Mouse (Mus musculus) bone marrow, adult 2 months (tissue): ENCODE data around the gene Usp46. TPM values are rescaled to one million over a fixed set of nuclear protein-coding genes. Genes with fewer than 3 reads are reported as not detected.
"Not testable (repeated sequence)": the region's sequence is repeated elsewhere in the genome, so short reads cannot be mapped to it uniquely, and the experiment has no call there.

ENCODE experiments used
- H3K27ac ChIP-seq: fragments of 200-500 bp; 2 replicates; pipeline ENCODE4 v1.5.1; 2012; ENCODE audit warnings: low read depth, mild to moderate bottlenecking, control low read depth, inconsistent platforms, low read length; ENCODE audit not compliant: control insufficient read depth, poor library complexity, insufficient read depth
- H3K4me1 ChIP-seq: fragments of 200-500 bp; 2 replicates; pipeline ENCODE4 v1.6.1; 2011; ENCODE audit warnings: low read length; ENCODE audit not compliant: control insufficient read depth, insufficient read depth
- H3K4me3 ChIP-seq: fragments of 200-500 bp; replicated peaks from 2 replicates; pipeline ENCODE3; 2011; ENCODE audit warnings: mild to moderate bottlenecking, low read depth, low read length, control low read depth; ENCODE audit not compliant: control insufficient read depth
- CTCF ChIP-seq: fragments of 200-500 bp; IDR thresholded peaks from 2 replicates; pipeline ENCODE4 v1.5.1; 2011; ENCODE audit warnings: low read length, control low read depth; ENCODE audit not compliant: control insufficient read depth, insufficient read depth
- POLR2A ChIP-seq: fragments of 200-500 bp; IDR thresholded peaks from 2 replicates; pipeline ENCODE4 v1.6.1; 2011; ENCODE audit warnings: low read depth, mild to moderate bottlenecking, control low read depth, low read length, borderline replicate concordance; ENCODE audit not compliant: control insufficient read depth
- WGBS: fragments of 180-500 bp; shearing (Covaris S2); methylation state at CpG from one replicate; pipeline ENCODE4 v1.1.7; 2018; 5-methylcytosine and 5-hydroxymethylcytosine counted together
- polyA plus RNA-seq: library from polyadenylated mRNA; stranded (reverse); fragments of >200 nt; gene quantifications from 2 replicates; pipeline ENCODE4 v1.2.4, GENCODE M21; 2011; ENCODE audit warnings: low replicate concordance; ENCODE audit not compliant: missing spikeins, insufficient read depth, insufficient read length

Usp46 gene
- polyA plus RNA-seq, 1 experiment, result 17.8 TPM

DNA sequence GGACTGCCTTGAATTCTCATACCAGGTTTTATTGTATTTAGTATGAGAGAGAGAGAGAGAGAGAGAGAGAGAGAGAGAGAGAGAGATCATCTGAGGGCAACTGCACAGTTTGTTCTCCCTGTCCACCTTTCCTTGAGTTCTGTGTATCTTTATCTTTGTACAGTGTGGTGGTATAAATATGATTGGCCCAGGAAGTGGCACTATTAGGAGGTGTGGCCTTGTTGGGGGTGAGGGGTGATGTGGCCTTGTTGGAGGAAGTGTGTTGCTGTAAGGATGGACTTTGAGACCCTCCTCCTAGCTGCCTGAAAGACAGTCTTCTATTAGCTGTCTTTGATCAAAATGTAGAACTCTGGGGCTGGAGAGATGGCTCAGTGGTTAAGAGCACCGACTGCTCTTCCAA is 10.2 kb upstream of the Usp46 start:
- no peak for TF ChIP-seq CTCF
- H3K27ac ChIP-seq, result no peak overlapping the region
- no peak overlapping the region for H3K4me3 ChIP-seq
- WGBS, result 73% methylated on average over 1 of the region's 1 CpGs
- H3K4me1 ChIP-seq, result no peaks in the 10 kb centered on the region

GRCm38 (mm10) chr5:74077959-74078358 is 9.7 kb upstream of the Usp46 start:
- no peak for TF ChIP-seq CTCF
- TF ChIP-seq POLR2A, result no peak
- no peaks in the 10 kb centered on the region for H3K4me1 ChIP-seq
- WGBS, result 63% methylated on average over 8 of the region's 8 CpGs
- no peak overlapping the region for H3K4me3 ChIP-seq
- no peak overlapping the region for H3K27ac ChIP-seq

DNA sequence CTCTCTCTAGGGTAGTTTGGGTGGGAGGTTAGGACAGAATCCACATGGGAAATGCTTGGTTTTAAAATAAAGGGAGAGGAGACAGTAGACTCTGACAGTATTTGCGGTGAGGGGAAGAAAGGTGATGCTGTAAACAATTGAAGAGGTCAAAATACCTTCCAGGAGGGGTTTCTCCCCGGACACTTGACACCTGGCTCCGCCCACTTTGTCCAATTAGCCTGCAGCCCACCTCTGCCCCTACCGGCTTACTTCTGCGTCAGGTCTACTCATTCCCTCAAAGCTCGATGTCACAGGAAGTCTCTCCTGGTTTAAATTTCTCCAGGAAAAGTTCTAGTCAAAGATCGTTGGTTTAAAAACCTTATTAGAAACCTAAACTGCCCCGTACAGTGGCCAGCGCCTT is 8.5 kb upstream of the Usp46 start:
- Histone ChIP-seq H3K4me3 (no peak overlapping the region), H3K27ac (no peak overlapping the region), H3K4me1 (no peaks in the 10 kb centered on the region)
- TF ChIP-seq POLR2A (no peak), CTCF (no peak)
- WGBS, result 42% methylated on average over 9 of the region's 9 CpGs

- 86% methylated on average over 5 of the region's 5 CpGs for WGBS
- not testable (repeated sequence) for H3K27ac ChIP-seq, H3K4me3 ChIP-seq, H3K4me1 ChIP-seq
Observed at GRCm38 (mm10) chr5:74070564-74070963, 2.3 kb upstream of the Usp46 start.

DNA sequence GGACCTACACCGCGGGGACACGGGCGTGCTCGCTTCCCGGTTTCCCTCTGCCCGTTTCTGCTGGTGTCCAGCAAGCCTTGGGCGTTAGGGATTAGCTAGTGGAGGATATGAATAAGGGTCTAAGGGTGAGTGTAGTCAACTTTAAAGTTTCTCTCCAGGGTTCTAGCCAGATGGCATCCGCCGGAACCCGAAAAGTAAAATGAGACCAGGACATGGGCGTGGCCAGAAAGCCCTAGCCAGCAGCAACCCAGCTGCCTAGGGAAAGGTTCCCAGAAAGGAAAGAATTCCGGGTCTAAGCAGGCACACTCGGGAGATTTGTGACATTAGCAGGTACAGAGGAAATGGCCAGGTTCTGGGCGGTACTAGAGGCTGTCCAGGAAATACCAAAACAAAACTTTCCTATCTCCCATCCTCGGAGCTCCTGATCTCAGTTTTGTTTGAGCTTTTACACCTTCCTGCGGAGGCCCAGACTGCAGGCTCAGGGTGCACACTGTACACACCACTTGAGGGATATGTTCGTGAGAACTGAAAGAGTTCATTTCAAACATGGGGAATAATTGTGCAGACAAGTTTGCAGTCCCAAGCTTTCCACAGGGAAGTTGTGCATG is 587 bp upstream of the Usp46 start:
- Histone ChIP-seq H3K4me1 (peaks cover 3% of the 10 kb centered on the region; the same call in 1 of the 2 replicates), H3K27ac (peak overlapping the region; percentile 95), H3K4me3 (peak overlapping the region; percentile 99)
- TF ChIP-seq POLR2A (no peak), CTCF (no peak)
- WGBS, result under 1% methylated on average over 18 of the region's 18 CpGs

- WGBS, result 28% methylated on average over 4 of the region's 4 CpGs
- H3K27ac ChIP-seq, result no peak overlapping the region
- H3K4me1 ChIP-seq, result peaks cover 3% of the 10 kb centered on the region; the same call in 1 of the 2 replicates
- no peak for TF ChIP-seq POLR2A
- TF ChIP-seq CTCF, result no peak
- H3K4me3 ChIP-seq, result peak overlapping the region; percentile 49
Observed at GRCm38 (mm10) chr5:74067346-74067745, 885 bp downstream of the Usp46 start.

DNA sequence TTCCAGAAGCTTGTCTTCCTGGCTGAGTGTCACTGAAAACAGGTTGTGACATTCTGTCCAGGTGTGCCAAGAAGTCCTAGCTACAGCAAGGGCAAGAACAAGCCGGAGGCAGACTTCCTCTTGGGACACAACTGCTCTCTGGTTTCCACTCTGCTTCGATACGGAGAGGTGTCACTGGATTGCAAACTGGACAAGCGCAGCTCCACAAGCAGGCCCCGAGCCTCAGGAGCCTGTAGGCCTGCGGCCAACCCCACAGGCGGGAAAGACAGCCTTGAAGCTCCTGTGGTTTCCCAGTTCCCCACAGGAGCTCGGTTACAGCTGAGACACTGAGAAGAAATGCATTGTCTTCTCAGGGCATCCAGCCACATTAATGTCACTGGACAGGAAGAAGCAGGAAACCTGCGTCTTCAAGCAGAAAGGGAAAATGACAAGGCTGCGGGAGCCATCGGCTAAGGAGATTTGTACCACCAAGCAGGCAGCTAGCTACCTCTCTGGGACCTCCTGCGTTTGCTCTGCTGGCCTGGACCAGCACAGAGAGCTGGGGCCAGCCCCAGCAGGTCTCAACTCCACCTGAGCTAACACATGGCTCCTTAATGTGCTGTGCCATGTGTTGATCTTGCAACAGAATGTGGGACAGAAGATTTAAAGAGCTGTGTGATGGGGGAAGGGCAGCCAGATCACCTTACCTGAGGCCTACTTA is 1.7 kb downstream of the Usp46 start:
- TF ChIP-seq CTCF (no peak), POLR2A (no peak)
- Histone ChIP-seq H3K27ac (peak overlapping the region; percentile 49), H3K4me1 (peaks cover 4% of the 10 kb centered on the region), H3K4me3 (peak overlapping the region; percentile 7)
- 39% methylated on average over 12 of the region's 12 CpGs for WGBS

DNA sequence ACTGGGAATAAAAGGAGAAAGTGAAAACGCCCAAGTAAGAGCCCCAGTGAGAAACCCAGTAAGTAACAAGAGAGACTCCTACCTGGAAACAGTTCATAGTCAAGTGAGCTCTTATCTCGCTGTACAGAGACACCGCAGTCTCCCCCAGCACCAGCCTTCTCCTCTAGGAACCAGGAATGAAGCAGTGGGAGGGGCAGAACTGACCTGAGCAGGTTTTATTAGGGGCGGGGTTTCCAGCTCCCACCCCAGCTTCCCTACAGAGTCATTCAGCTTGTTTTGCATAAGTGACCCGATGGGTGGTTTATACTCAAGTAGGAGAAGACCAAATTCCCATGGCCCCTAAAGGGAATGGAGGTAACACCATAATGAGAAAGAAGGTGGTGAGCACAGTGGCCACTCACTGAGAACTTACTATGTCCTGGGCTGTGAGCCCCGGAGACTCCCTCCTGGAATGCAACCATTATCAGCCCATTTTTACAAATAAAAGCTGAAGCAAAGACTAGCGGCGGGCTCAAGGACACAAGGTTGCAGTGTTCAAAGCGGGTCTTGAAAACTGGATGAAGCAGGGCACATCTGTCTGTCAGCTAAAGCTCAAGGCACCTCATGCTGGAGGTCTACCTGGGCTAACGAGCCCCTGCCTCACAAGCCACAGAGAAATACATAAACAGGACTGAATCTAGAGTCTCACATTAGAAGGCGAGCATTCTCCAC is 2.5 kb downstream of the Usp46 start:
- WGBS, result 62% methylated on average over 11 of the region's 11 CpGs
- no peak for TF ChIP-seq POLR2A
- no peak for TF ChIP-seq CTCF
- Histone ChIP-seq H3K4me3 (peak overlapping the region; percentile 16), H3K27ac (peak overlapping the region; percentile 26; the same call in 1 of the 2 replicates), H3K4me1 (peaks cover 7% of the 10 kb centered on the region)
